Mouse (Mus musculus): ENCODE measurements at regions not wholly inside any gene's neighbourhood (a gene's known extent, or its start where the extent isn't known, plus 50 kb on each side); places are given as distances from the start of the nearest gene placed in this dataset.

DNA sequence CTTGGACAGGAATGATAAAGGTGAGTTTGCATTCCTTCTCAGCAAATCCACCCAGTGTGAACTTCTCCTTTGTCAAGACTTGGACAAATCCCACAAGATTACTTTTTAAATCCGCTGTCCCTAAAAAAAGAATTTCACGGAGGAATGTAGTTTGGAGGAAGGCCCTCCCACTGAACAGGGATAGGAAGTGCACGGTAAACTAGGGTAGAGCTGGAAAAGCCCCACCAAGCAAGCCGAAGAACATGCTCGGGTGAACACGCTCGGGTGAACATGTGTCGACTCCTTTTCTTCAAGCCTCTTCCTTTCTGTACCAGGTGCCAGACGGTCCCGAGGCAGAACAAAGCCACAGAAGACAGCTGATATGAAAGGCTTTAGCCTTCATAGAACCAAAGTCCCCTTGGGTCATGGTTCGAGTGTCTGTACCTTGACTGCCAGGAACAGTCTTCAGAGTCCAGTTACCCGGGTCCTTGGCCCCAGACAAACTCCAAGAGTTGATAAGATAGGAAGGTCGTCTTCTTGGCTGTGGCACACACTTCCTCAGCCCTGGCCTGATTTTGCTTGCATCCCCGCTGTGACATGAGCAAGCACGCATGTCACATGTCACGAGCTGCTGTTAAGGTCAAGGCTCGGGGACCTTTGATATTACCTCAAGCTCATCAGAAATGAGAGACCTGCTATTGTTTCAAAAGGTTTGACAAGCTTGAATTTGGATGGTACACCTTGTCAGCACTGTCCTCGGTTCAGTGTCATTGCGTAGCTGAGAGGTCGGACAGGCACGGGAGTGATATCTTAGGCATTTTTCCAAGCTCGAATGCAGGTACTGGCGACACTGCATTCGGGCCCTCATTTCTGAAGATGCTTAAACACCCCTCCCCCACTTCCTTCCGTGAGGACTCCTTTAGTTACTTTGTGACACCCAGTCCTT is 51.5 kb upstream of the Ryk start:
- no peaks in the 10 kb centered on the region for H3K27me3 ChIP-seq
- H3K4me1 ChIP-seq = peaks cover 8% of the 10 kb centered on the region; the same call in 1 of the 2 replicates
- H3K27ac ChIP-seq (replicated peaks) = no peak overlapping the region
- no peak overlapping the region for H3K9ac ChIP-seq (replicated peaks)
- H3K4me3 ChIP-seq = no peak overlapping the region
- 64% methylated on average over 25 of the region's 25 CpGs for WGBS
- no peak for ATAC-seq (replicated peaks)
- H3K9me3 ChIP-seq = no peaks in the 10 kb centered on the region
- H3K4me2 ChIP-seq (replicated peaks) = no peak overlapping the region
- H3K36me3 ChIP-seq = no peaks in the 10 kb centered on the region

DNA sequence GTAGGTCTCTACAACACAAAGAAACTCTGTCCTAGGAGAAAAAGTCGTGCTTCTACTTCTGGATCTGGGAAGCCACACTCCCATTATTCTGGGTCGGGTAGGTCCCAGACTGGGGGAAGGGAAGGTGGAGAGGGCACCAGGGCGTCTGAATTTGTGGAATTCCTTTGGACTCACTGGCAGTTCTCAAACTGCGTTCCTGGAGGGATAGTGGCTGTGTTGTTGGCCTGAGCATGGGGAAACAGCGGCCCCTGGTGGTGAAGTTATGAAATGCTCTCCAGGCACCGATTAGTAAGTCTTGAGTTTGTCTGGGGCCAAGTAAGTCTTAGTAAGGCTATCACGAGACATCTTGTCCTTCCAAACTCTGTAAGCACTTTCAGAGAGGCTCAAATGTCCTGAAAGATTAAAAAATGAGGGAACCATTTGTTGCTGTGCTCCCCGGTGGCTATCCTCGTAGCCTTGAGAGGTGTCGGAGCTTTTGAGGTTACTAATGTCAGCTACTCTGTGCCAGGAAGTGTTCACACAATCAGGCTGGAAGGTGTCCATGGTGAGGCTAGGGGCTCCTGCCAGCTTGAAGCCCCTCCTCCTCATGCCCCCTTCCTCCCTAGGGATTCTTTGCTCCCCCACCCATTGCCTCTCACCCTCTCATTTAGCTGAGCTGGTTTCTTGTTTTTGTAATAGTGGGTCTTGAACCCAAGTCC is 50.2 kb upstream of the Ryk start:
- peaks cover 3% of the 10 kb centered on the region; the same call in 1 of the 2 replicates for H3K4me1 ChIP-seq
- 13% methylated on average over 10 of the region's 10 CpGs for WGBS
- no peaks in the 10 kb centered on the region for H3K36me3 ChIP-seq
- H3K9ac ChIP-seq (replicated peaks) = no peak overlapping the region
- no peak overlapping the region for H3K4me3 ChIP-seq
- no peak overlapping the region for H3K27ac ChIP-seq (replicated peaks)
- H3K9me3 ChIP-seq = no peaks in the 10 kb centered on the region
- H3K4me2 ChIP-seq (replicated peaks) = no peak overlapping the region
- H3K27me3 ChIP-seq = no peaks in the 10 kb centered on the region
- peak; percentile 78 for ATAC-seq (replicated peaks)
